Mouse (Mus musculus): ENCODE data around the gene Togaram1. TPM values are rescaled to one million over a fixed set of nuclear protein-coding genes. Genes with fewer than 3 reads are reported as not detected.

The Togaram1 gene
- polyA plus RNA-seq (2014; fragmentation: Nextera tagmentation; extraction: Ambion mirVana): 27.3 and 28.1 TPM in 2 replicates

DNA sequence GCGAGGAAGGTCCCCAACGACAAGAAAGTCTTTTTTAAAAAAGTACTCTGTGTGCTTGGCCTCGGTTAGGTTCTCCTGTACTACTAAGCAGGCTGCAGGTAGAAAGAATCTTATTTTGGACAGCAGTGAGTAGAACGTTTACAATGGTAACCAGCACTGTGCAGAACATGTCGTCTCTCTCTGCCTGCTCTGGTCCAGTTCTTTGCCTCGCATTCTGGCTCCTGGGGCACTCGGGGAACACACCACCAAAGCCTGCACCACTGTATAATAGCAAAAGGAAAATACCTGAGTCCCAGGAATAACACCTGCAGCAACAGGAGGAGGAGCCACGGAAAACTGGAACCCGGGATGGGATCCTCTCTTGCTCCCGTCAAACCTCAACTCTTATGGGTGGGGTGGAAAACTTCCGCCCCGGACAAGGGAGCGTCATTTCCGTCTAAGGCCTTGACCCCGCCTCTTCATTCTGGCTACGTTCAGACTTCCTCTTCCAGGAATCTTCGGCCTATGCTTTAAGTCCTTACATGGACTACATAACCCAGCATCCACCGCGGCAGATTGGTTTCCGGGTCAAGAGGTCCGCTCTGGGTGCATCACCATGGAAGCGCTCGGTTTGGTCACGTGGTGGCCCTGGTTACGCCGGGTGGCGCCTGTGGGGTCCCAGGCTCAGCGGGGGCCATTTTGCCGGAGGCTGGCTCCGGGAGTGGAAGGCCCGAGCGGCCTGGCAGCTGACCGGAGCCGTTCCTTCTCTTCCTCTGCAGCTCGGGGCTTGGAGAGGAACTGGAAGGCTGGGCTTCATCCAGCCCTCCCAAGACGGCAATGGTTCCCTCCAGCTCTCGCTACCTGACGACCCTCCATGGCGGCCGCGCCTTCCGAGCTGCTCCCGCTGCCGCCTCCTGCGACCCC, at the start of gene Togaram1, which contains the start of gene Klhl28:
Gene Togaram1 (plus strand): TSS at position 681 of the 903 bp plus-strand sequence.
Gene Klhl28 (minus strand): TSS at position 411 of the 903 bp plus-strand sequence.
- Histone ChIP-seq H3K9ac (ENCODE audit: low read length) (peak within 1 kb of the TSS; percentile 84), H3K4me3 (ENCODE audit: low read depth, low read length) (peak within 1 kb of the TSS; percentile 84), H3K9me3 (ENCODE audit: control insufficient read depth, low read length) (no peaks in the 10 kb centered on the region), H3K4me2 (ENCODE audit: low read depth, severe bottlenecking) (peak within 1 kb of the TSS; percentile 84), H3K27ac (replicated peaks; ENCODE audit: low read depth, low read length) (peak within 1 kb of the TSS; percentile 68; the same call in 1 of the 2 replicates), H3K36me3 (ENCODE audit: control insufficient read depth, insufficient read depth, low read length) (no peaks in the 10 kb centered on the region), H3K4me1 (ENCODE audit: control insufficient read depth, insufficient read depth, low read length) (peaks cover 7% of the 10 kb centered on the region), H3K27me3 (ENCODE audit: control insufficient read depth, insufficient read depth, low read length) (no peaks in the 10 kb centered on the region)
- peak; percentile 100 for ATAC-seq (ENCODE audit: insufficient number of reproducible peaks, low FRiP score, low TSS enrichment, low read depth)
- peak; percentile 99 for DNase-seq (ENCODE audit: low spot score)
- WGBS: under 1% methylated on average over 45 of the region's 45 CpGs

DNA sequence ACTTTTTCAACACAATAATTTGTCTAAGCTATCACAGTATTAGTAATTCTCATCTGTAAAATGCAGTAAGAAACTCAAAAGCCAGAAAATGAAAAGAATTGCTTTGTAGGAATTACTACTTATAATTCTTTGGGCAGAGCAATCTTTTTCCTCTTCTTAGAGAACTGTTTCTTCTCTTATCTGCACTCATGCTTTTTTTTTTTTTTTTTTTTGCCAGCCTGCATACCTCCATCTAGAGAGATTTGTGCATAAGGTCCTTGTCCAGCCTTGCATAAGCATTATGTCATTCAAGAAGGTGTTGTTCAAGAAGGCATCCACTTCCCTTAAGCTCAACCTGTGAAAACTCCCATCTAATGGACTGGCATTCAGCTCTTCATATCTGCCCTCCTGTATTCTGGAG, 48.9 kb upstream of the Togaram1 start:
- ATAC-seq (ENCODE audit: insufficient number of reproducible peaks, low FRiP score, low TSS enrichment, low read depth) (no peak), DNase-seq (ENCODE audit: low spot score) (no peak)
- no peak overlapping the region for H3K27ac ChIP-seq (replicated peaks; ENCODE audit: low read depth, low read length)
- H3K9me3 ChIP-seq (ENCODE audit: control insufficient read depth, low read length): no peaks in the 10 kb centered on the region
- H3K36me3 ChIP-seq (ENCODE audit: control insufficient read depth, insufficient read depth, low read length): no peaks in the 10 kb centered on the region
- no peaks in the 10 kb centered on the region for H3K4me1 ChIP-seq (ENCODE audit: control insufficient read depth, insufficient read depth, low read length)
- no peak overlapping the region for H3K4me3 ChIP-seq (ENCODE audit: low read depth, low read length)
- H3K4me2 ChIP-seq (ENCODE audit: low read depth, severe bottlenecking): no peak overlapping the region
- no peak overlapping the region for H3K9ac ChIP-seq (ENCODE audit: low read length)
- no peaks in the 10 kb centered on the region for H3K27me3 ChIP-seq (ENCODE audit: control insufficient read depth, insufficient read depth, low read length)

DNA sequence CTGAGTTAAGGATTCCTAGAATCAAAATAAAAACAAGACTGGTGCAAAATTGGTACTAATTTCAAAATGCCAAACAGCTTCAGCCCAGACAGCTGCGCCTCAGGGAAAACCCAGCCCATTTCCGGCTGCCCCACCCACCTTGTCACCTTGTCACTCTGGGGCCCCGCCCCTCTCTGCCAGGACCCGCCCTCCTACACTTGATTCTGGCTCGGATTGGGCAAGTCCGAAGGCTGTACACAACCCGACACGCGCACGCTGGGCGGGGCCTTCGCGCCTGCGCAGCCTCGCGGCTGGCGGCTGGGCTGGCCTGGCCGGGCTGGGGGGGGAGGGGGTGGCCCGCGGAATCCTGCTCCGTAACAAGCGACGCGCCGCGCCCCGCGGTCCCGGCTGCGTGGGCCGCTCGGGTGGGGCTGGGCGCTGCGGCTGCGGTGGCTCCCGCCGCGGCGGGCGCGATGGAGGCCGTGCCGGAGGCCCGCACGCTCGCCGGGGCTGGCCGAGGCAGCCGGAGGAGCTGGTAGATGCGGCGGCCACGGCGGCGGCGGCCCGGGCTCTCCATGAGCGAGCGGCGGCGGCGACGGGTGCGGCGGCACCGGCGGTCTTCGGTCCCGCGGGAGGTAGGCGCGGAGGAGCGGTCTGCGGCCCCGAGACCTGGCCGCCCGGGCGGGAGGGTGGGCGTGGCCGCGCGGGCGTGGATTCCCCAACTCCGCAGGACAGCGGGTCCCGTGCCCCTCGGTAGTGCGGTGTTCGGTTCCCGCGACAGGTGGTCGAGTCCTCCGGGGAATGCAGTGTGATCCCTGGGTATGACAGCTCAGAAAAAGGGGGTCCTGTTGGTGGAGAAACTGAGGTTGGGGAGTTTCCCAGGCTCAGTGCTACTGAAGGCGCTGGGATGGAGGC, 47.8 kb upstream of the Togaram1 start, which contains the start of gene Gm527:
Gene Gm527 (plus strand): TSS at position 329 of the 894 bp plus-strand sequence.
- WGBS: under 1% methylated on average over 77 of the region's 93 CpGs
- Histone ChIP-seq H3K36me3 (ENCODE audit: control insufficient read depth, insufficient read depth, low read length) (no peaks in the 10 kb centered on the region), H3K4me2 (ENCODE audit: low read depth, severe bottlenecking) (peak within 1 kb of the TSS; percentile 78), H3K4me3 (ENCODE audit: low read depth, low read length) (peak within 1 kb of the TSS; percentile 67), H3K4me1 (ENCODE audit: control insufficient read depth, insufficient read depth, low read length) (no peaks in the 10 kb centered on the region), H3K27ac (replicated peaks; ENCODE audit: low read depth, low read length) (no peak within 1 kb of the TSS), H3K9ac (ENCODE audit: low read length) (peak within 1 kb of the TSS; percentile 78), H3K9me3 (ENCODE audit: control insufficient read depth, low read length) (no peaks in the 10 kb centered on the region), H3K27me3 (ENCODE audit: control insufficient read depth, insufficient read depth, low read length) (no peaks in the 10 kb centered on the region)
- ATAC-seq (ENCODE audit: insufficient number of reproducible peaks, low FRiP score, low TSS enrichment, low read depth) (peak; percentile 100), DNase-seq (ENCODE audit: low spot score) (peak; percentile 96)

DNA sequence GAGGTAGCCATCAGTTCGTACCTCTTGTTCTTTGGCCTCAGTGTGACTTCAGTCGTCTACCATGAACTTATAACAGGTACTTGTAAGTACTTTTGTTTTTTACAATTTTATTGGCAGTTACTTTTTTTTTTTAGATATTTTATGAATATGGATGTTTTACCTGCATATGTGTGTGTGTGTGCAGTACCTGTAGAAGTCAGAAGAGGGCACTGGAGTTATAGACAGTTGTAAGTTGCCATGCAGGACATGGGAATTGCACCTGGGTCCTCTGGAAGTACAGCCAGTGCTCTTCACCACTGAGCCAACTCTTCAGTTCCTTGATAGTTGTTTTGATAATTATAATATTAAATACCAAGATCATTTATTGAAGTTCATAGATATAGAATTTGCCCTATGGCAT, 28.1 kb upstream of the Togaram1 start:
- Histone ChIP-seq H3K9ac (ENCODE audit: low read length) (no peak overlapping the region), H3K27ac (replicated peaks; ENCODE audit: low read depth, low read length) (no peak overlapping the region), H3K4me3 (ENCODE audit: low read depth, low read length) (no peak overlapping the region), H3K9me3 (ENCODE audit: control insufficient read depth, low read length) (no peaks in the 10 kb centered on the region), H3K36me3 (ENCODE audit: control insufficient read depth, insufficient read depth, low read length) (no peaks in the 10 kb centered on the region), H3K27me3 (ENCODE audit: control insufficient read depth, insufficient read depth, low read length) (no peaks in the 10 kb centered on the region), H3K4me1 (ENCODE audit: control insufficient read depth, insufficient read depth, low read length) (no peaks in the 10 kb centered on the region), H3K4me2 (ENCODE audit: low read depth, severe bottlenecking) (no peak overlapping the region)
- 81% methylated on average over 2 of the region's 2 CpGs for WGBS
- no peak for DNase-seq (ENCODE audit: low spot score)
- no peak for ATAC-seq (ENCODE audit: insufficient number of reproducible peaks, low FRiP score, low TSS enrichment, low read depth)

DNA sequence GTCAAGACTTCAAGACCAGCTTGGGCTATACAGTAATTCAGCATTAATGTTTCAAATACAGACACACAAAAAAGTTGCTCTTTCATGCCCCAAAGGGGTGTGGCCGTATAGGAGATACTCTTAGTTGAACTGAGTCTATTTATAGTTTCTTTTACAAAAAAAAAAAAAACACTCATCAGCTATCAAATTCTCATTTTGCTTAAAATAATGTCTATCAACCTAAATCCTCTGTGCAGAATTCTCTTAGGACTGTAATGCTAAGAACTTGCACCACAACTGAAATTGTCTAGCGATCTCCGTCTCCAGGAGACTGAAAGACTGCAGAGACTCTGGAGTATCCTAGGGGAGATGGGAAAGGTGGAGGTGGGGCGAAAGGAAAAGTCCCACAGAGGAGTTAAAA, 1.0 kb upstream of the Togaram1 start:
- DNase-seq (ENCODE audit: low spot score) (no peak), ATAC-seq (ENCODE audit: insufficient number of reproducible peaks, low FRiP score, low TSS enrichment, low read depth) (no peak)
- H3K4me1 ChIP-seq (ENCODE audit: control insufficient read depth, insufficient read depth, low read length): peaks cover 7% of the 10 kb centered on the region
- no peaks in the 10 kb centered on the region for H3K27me3 ChIP-seq (ENCODE audit: control insufficient read depth, insufficient read depth, low read length)
- H3K27ac ChIP-seq (replicated peaks; ENCODE audit: low read depth, low read length): no peak overlapping the region
- H3K9ac ChIP-seq (ENCODE audit: low read length): peak overlapping the region; percentile 56; the same call in 1 of the 2 replicates
- H3K9me3 ChIP-seq (ENCODE audit: control insufficient read depth, low read length): no peaks in the 10 kb centered on the region
- peak overlapping the region; percentile 84 for H3K4me2 ChIP-seq (ENCODE audit: low read depth, severe bottlenecking)
- H3K36me3 ChIP-seq (ENCODE audit: control insufficient read depth, insufficient read depth, low read length): no peaks in the 10 kb centered on the region
- 22% methylated on average over 4 of the region's 4 CpGs for WGBS
- H3K4me3 ChIP-seq (ENCODE audit: low read depth, low read length): peak overlapping the region; percentile 84

DNA sequence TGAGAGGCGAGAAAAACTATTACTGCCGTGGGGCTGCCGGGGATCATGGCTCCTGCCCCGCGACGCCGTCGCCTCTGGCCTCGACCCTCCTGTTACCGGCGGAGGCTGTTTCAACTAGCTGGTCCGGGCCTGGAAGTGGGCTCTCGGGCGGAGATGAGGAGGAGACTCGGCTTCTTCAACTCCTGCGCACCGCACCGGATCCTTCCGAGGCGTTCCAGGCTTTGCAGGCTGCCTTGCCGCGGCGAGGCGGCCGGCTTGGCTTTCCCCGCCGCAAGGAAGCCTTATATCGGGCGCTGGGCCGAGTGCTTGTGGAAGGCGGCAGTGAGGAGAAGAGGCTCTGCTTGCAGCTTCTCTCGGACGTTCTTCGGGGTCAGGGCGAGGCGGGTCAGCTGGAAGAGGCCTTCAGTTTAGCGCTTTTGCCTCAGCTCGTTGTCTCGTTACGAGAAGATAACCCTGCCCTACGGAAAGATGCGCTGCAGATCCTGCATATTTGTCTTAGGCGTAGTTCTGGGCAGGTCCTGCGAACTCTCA, 562 bp downstream of the Togaram1 start:
- peak overlapping the region; percentile 84 for H3K4me3 ChIP-seq (ENCODE audit: low read depth, low read length)
- DNase-seq (ENCODE audit: low spot score): no peak
- peaks cover 7% of the 10 kb centered on the region for H3K4me1 ChIP-seq (ENCODE audit: control insufficient read depth, insufficient read depth, low read length)

DNA sequence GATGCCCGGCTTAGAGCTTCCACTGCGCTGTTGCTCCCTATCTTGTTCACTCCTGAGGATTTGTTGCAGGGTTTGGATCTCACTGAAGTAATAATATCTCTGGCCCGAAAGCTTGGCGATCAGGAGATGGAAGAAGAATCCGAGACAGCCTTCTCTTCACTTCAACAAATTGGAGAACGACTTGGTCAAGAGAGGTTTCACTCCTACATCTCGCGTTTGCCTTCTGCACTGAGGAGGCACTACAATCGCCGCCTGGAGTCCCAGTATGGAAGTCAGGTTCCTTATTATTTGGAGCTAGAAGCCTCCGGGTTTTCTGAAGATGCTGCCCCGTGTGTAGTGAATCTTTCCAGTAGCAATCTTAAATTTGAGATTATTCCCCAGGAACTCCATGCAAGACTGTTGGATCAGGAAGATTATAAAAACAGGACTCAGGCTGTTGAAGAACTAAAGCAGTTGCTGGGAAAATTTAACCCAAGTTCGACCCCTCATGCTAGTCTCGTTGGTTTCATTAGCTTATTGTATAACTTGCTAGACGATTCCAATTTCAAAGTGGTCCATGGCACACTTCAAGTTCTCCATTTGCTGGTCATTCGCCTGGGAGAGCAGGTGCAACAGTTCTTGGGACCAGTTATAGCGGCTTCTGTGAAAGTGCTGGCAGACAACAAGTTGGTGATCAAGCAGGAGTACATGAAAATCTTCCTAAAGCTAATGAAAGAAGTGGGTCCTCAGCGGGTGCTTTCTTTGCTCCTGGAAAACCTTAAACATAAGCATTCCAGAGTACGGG, 1.2 kb downstream of the Togaram1 start:
- Histone ChIP-seq H3K9me3 (ENCODE audit: control insufficient read depth, low read length) (no peaks in the 10 kb centered on the region), H3K9ac (ENCODE audit: low read length) (peak overlapping the region; percentile 84), H3K36me3 (ENCODE audit: control insufficient read depth, insufficient read depth, low read length) (no peaks in the 10 kb centered on the region), H3K4me2 (ENCODE audit: low read depth, severe bottlenecking) (peak overlapping the region; percentile 70), H3K27ac (replicated peaks; ENCODE audit: low read depth, low read length) (no peak overlapping the region), H3K4me3 (ENCODE audit: low read depth, low read length) (peak overlapping the region; percentile 84), H3K4me1 (ENCODE audit: control insufficient read depth, insufficient read depth, low read length) (peaks cover 7% of the 10 kb centered on the region), H3K27me3 (ENCODE audit: control insufficient read depth, insufficient read depth, low read length) (no peaks in the 10 kb centered on the region)
- no peak for ATAC-seq (ENCODE audit: insufficient number of reproducible peaks, low FRiP score, low TSS enrichment, low read depth)
- WGBS: 5% methylated on average over 19 of the region's 19 CpGs
- peak; percentile 29 for DNase-seq (ENCODE audit: low spot score)

More for the DNA sequence above, 562 bp downstream of the Togaram1 start:
- peak overlapping the region; percentile 68; the same call in 1 of the 2 replicates for H3K27ac ChIP-seq (replicated peaks; ENCODE audit: low read depth, low read length)
- peak overlapping the region; percentile 84 for H3K9ac ChIP-seq (ENCODE audit: low read length)
- H3K27me3 ChIP-seq (ENCODE audit: control insufficient read depth, insufficient read depth, low read length): no peaks in the 10 kb centered on the region
- 0% methylated on average over 44 of the region's 44 CpGs for WGBS
- no peaks in the 10 kb centered on the region for H3K36me3 ChIP-seq (ENCODE audit: control insufficient read depth, insufficient read depth, low read length)
- ATAC-seq (ENCODE audit: insufficient number of reproducible peaks, low FRiP score, low TSS enrichment, low read depth): peak; percentile 39
- peak overlapping the region; percentile 70 for H3K4me2 ChIP-seq (ENCODE audit: low read depth, severe bottlenecking)
- H3K9me3 ChIP-seq (ENCODE audit: control insufficient read depth, low read length): no peaks in the 10 kb centered on the region

All from limb, embryonic 11.5 days (tissue).